Mouse (Mus musculus) activated CD4-positive, CD25-positive, alpha-beta regulatory T cell, adult 9 weeks (primary cell): ENCODE results near the gene Mfge8. TPM values are rescaled to one million over a fixed set of nuclear protein-coding genes. Genes with fewer than 3 reads are reported as not detected.

Experiments used
- polyA plus RNA-seq: library from polyadenylated mRNA; unstranded; fragments of 100-300 nt; shearing (Covaris generic); gene quantifications from one replicate; pipeline ENCODE4 v1.2.1, GENCODE M21; 2017

Gene Mfge8
- polyA plus RNA-seq = 20.1 TPM

GRCm38 (mm10) chr7:79148711-79149266, at the start of gene Mfge8:
Gene Mfge8 (minus strand): TSS chr7:79149060.

GRCm38 (mm10) chr7:79130843-79131444, 17.9 kb downstream of the Mfge8 start, which contains the start of gene Hapln3:
Gene Hapln3 (minus strand): TSS chr7:79131018.

Other genes starting within 250 kb of the Mfge8 start
- gene Isg20, start 235.6 kb downstream of the Mfge8 start, polyA plus RNA-seq = 148 TPM
- not detected for gene Acan, start 95.6 kb downstream of the Mfge8 start, polyA plus RNA-seq
- gene Hapln3, start 18.0 kb downstream of the Mfge8 start, polyA plus RNA-seq = not detected
- gene Abhd2, start 124.1 kb upstream of the Mfge8 start, polyA plus RNA-seq = 17.7 TPM
- not detected for gene Rlbp1, start 238.0 kb upstream of the Mfge8 start, polyA plus RNA-seq
- 4.4 TPM for gene Fanci, start 242.9 kb upstream of the Mfge8 start, polyA plus RNA-seq